Mouse (Mus musculus) layer of hippocampus, adult 11-12 months (tissue): ENCODE measurements around the gene Rln1.

Experiments used
- DNase-seq: peaks from one replicate; pipeline ENCODE4 v3.0.0; 2022; ENCODE audit warnings: low spot score

The Rln1 gene

GRCm38 (mm10) chr19:29334068-29334745 lies at the start of gene Rln1:
Gene Rln1, minus strand, starts transcription at chr19:29334670.
- no peak for DNase-seq

DNA sequence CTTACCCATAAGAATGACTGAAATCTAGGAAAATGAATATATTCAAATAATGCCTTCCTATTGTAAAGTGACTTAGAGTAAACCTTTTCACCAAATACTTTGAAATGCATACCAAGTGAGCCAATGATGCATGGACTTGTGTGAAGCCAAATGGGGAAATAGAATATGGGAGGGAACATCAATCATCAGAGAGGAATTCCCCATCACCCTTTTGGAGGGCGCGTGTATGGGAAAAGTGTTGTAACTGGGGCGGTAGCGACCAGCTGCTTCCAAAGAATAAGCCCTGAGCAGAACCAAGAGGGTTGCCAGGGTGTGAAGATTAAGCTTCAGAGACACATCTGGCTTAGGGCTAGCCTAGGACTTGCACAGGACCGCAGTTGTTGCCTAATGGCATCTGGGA lies 48.9 kb upstream of the Rln1 start:
- no peak for DNase-seq

DNA sequence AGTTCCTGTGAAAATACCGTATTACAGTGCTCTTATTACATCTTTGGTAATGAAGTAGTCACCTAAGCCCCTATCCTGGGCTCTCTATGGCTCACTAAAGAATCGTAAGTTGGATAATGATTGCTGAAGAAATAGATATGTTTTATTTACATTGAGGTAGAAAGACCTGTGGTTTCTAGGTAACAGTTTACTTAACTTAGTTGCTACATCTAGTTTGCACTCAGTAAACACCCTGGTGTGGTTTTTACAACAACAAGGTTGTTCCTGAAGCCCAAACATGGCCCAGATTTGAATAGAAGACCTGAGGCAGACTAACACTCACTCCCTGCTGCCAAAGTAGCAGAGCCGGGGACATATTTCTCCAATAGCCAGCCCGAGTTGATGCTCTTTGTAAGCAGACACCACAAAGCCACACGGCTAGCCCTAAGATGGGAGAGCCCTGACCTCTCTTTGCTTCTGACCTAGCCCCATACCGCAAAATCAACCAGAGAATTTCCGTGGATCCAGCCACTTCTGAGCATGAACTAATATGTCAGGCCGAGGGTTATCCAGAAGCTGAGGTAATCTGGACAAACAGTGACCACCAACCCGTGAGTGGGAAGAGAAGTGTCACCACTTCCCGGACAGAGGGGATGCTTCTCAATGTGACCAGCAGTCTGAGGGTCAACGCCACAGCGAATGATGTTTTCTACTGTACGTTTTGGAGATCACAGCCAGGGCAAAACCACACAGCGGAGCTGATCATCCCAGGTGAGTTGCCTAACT lies 45.6 kb upstream of the Rln1 start:
- DNase-seq, result no peak

- no peak for DNase-seq
These were observed 41.9 kb upstream of the Rln1 start for GRCm38 (mm10) chr19:29376382-29376781.

GRCm38 (mm10) chr19:29374947-29375346 lies 40.5 kb upstream of the Rln1 start:
- DNase-seq, result no peak

- no peak for DNase-seq
These were observed 39.0 kb upstream of the Rln1 start for GRCm38 (mm10) chr19:29373438-29373837.

DNA sequence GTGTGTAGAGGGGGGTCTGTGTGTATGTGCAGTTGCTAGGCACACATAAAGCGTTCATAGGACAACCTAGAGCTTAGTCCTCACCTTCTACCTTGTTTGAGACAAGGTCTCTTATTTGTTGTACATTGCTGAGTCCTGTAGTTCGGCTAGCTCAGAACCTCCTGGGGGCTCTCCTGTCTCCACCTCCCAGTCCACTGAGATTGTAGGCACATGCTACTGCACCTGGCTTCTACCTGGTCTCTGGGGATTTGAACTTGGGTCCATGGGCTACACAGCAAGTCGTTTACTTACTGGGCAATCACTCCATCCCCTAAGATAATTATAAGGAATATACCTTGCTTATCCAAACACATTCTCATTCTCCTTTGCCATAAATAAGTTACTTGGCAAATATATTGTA lies 38.2 kb upstream of the Rln1 start:
- no peak for DNase-seq

DNA sequence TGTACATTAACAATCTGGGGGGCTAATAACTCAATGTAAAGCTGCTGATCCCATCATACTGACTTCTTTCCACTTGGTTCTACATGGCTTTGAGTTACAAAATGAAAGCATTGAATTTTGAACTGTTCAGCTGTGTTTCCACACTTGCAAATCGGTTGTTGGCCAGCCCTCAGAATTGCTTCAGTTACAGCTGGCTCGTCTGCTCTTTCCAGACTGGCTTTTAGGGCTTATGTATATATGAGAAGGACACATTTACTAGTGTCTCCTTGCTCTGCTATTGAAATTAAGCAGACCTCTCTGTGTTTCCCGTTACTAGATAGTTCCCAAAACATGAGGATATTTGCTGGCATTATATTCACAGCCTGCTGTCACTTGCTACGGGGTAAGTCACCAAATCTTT lies 37.7 kb upstream of the Rln1 start:
- DNase-seq, result peak; percentile 46

- no peak for DNase-seq
These were observed 37.0 kb upstream of the Rln1 start for GRCm38 (mm10) chr19:29371284-29372081.

- DNase-seq, result no peak
These were observed 36.2 kb upstream of the Rln1 start for GRCm38 (mm10) chr19:29370545-29371283.

- DNase-seq, result no peak
These were observed 35.6 kb upstream of the Rln1 start for GRCm38 (mm10) chr19:29370112-29370511.

DNA sequence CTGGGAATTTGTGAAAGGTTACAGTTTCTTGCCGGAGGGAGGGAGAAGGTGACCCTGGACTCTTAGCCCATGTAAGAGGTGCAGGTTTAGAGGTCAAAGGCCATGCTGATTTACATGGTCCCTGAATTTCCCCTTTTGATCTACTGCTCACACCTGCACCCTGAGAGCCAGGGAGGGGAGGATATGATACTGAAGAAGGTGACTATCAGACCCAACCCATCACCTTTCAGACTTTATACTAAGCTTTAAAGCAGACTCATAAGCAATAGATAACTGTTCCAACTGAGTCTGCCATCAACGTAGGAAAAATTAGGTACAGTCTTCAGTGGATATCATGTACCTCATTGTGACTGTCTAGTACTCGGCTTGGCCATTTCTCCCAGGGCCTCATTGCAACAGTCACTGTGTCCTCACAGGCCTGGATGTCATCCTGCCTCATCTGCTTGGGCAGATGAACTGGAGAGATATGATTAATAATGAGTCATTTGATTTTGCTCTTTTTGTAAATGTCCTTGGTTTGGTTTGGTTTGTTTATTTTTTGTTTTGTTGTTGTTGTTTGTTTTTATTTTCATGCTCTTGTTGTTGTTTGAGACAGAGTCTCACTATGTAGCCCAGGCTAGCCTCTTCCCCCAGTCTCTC lies 34.3 kb upstream of the Rln1 start:
- no peak for DNase-seq

DNA sequence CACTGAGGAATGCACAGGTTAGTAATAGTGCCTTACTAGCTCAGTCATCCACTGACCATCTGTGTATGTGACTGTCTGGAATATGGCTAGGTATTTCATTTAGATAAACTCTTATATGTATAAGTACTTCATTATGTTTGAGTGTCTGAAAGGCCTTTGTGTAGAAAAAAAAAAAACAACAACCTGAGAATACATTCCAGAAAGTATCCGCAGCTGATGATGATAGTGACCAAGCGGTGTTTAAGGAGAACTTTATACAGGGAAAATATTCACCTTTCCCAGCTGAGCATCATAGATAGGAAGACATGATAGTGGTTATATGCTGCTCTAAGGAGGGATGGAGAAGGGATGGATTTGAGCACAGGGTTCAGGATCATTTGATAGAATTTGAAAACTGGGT lies 33.6 kb upstream of the Rln1 start:
- DNase-seq, result no peak

DNA sequence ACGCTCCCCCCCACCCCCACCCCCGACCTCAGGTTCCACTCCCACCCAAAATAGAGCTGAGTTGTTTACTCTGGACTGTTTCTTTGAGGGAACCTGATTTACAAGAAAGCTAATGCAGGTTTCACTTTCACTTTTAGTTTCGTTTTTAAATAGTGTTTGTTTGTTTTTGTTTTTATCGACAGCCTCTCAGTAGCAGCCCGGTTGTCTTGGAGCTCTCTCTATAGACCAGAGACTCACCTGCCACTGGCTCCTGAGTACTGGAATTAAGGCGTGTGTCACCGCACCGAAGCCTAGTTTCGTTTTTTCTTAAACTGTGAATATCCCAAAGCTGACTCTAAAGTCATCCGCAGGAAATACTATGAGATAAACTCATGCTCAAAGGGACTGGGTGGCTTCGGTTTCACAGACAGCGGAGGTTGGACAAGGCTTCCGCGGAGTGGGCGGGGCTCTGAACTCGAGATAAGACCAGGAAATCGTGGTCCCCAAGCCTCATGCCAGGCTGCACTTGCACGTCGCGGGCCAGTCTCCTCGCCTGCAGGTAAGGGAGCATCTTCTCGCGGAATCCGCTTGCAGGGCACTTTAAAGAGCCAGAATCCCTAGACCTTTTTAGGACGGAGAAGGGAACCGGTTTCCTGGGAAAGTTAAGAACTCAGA lies 32.6 kb upstream of the Rln1 start, which contains the start of the genes Plgrkt and Cd274:
Gene Plgrkt, minus strand, starts transcription at position 422 of the 654 bp plus-strand sequence.
Gene Cd274, plus strand, starts transcription at position 487 of the 654 bp plus-strand sequence.
- DNase-seq, result peak; percentile 68

GRCm38 (mm10) chr19:29366226-29366968 lies 31.9 kb upstream of the Rln1 start:
- DNase-seq, result no peak

DNA sequence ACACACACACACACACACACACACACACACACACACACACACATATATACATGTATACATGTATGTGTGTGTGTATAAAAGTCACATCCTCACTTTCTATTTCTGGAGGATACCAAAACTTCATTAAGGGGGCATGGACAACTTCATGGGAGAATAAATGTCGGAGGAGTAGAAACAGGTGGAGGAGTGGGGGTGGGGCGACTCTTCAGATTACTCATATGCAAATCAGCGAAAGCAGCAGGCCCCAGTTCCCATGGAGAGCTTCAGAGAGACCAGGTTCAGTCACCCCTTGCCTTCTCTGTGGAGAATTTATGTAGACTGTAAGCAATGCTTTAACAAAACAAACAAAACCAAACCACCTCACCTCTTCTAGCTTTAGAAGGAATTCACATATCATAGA lies 30.6 kb upstream of the Rln1 start:
- DNase-seq, result no peak

GRCm38 (mm10) chr19:29364076-29364475 lies 29.6 kb upstream of the Rln1 start:
- no peak for DNase-seq

- DNase-seq, result no peak
These were observed 29.1 kb upstream of the Rln1 start for GRCm38 (mm10) chr19:29363557-29363956.

GRCm38 (mm10) chr19:29362173-29362930 lies 27.9 kb upstream of the Rln1 start:
- DNase-seq, result no peak
